Mouse (Mus musculus): ENCODE results near the gene Tpsg1. TPM values are rescaled to one million over a fixed set of nuclear protein-coding genes. Genes with fewer than 3 reads are reported as not detected.

The Tpsg1 gene
- not detected for polyA plus RNA-seq (2014; fragmentation: Illumina TruSeq; extraction: RNeasy Lipid Tissue Mini Kit (QIAGEN cat#74804); ENCODE audit: low read depth, low replicate concordance)

DNA sequence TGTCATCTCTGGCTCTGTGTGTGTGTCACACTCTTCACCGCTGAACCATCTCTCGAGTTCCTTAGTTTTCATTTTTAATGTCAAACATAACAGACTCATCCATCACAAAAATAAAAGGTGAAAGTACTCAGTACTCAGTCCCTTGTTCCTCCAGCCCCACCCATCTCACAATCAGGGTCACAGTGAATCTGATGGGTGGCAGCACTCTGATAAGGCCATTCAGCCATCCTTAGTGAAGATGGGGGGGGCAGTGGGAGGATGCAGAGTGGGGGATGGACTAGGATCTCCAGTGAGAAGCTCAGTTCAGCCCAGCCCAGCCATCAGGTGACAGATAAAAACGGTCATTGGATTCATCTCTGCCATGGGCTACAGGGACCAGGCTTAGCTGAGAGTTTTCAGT is at the start of gene Tpsg1:
Gene Tpsg1, plus strand, starts transcription at position 301 of the 400 bp plus-strand sequence.

DNA sequence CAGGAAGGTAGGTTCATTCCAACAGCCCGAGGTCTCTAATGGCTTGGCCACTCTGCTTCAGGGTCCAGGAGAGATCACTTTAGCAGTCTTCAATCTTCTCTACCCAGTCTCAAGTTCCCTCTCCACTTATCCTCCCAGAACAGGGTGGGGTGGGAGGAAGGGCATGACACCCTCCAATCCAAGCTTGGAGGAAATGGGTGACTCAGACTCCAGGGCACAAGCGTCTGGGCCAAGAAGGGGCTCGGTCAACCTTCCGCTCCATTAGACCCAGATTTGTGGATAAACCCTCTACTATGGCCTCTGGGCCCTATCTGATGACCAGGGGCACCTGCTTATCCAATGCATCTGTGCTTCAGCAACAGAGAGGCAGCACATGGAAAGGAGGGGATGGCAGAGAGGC is 23.6 kb upstream of the Tpsg1 start, which contains the start of gene Tpsab1:
Gene Tpsab1, minus strand, starts transcription at position 101 of the 400 bp plus-strand sequence.

GRCm38 (mm10) chr17:25366005-25366404 is 3.1 kb upstream of the Tpsg1 start, which contains the start of gene Tpsb2:
TSS of gene Tpsb2 (plus strand) at chr17:25366305.

Other genes starting within 250 kb of the Tpsg1 start
- gene Ptx4, start 248.5 kb upstream of the Tpsg1 start, polyA plus RNA-seq (2014; fragmentation: Illumina TruSeq; extraction: RNeasy Lipid Tissue Mini Kit (QIAGEN cat#74804); ENCODE audit: low read depth, low replicate concordance) = not detected
- gene Clcn7, start 235.9 kb upstream of the Tpsg1 start, polyA plus RNA-seq (2014; fragmentation: Illumina TruSeq; extraction: RNeasy Lipid Tissue Mini Kit (QIAGEN cat#74804); ENCODE audit: low read depth, low replicate concordance) = 3.2 TPM
- gene Ccdc154, start 206.8 kb upstream of the Tpsg1 start, polyA plus RNA-seq (2014; fragmentation: Illumina TruSeq; extraction: RNeasy Lipid Tissue Mini Kit (QIAGEN cat#74804); ENCODE audit: low read depth, low replicate concordance) = 2.2 TPM
- gene Gm38655, start 193.8 kb upstream of the Tpsg1 start, polyA plus RNA-seq (2014; fragmentation: Illumina TruSeq; extraction: RNeasy Lipid Tissue Mini Kit (QIAGEN cat#74804); ENCODE audit: low read depth, low replicate concordance) = not detected
- gene BC003965, start 184.7 kb upstream of the Tpsg1 start, polyA plus RNA-seq (2014; fragmentation: Illumina TruSeq; extraction: RNeasy Lipid Tissue Mini Kit (QIAGEN cat#74804); ENCODE audit: low read depth, low replicate concordance) = 5.9 TPM
- gene Unkl, start 180.9 kb upstream of the Tpsg1 start, polyA plus RNA-seq (2014; fragmentation: Illumina TruSeq; extraction: RNeasy Lipid Tissue Mini Kit (QIAGEN cat#74804); ENCODE audit: low read depth, low replicate concordance) = 3.5 TPM
- 2.9 TPM for gene Gnptg, start 129.1 kb upstream of the Tpsg1 start, polyA plus RNA-seq (2014; fragmentation: Illumina TruSeq; extraction: RNeasy Lipid Tissue Mini Kit (QIAGEN cat#74804); ENCODE audit: low read depth, low replicate concordance)
- 6.2 TPM for gene Tsr3, start 129.1 kb upstream of the Tpsg1 start, polyA plus RNA-seq (2014; fragmentation: Illumina TruSeq; extraction: RNeasy Lipid Tissue Mini Kit (QIAGEN cat#74804); ENCODE audit: low read depth, low replicate concordance)
- gene Baiap3, start 112.9 kb upstream of the Tpsg1 start, polyA plus RNA-seq (2014; fragmentation: Illumina TruSeq; extraction: RNeasy Lipid Tissue Mini Kit (QIAGEN cat#74804); ENCODE audit: low read depth, low replicate concordance) = 0.20 TPM
- gene Ube2i, start 94.7 kb upstream of the Tpsg1 start, polyA plus RNA-seq (2014; fragmentation: Illumina TruSeq; extraction: RNeasy Lipid Tissue Mini Kit (QIAGEN cat#74804); ENCODE audit: low read depth, low replicate concordance) = 461 TPM
- gene Prss34, start 70.9 kb upstream of the Tpsg1 start, polyA plus RNA-seq (2014; fragmentation: Illumina TruSeq; extraction: RNeasy Lipid Tissue Mini Kit (QIAGEN cat#74804); ENCODE audit: low read depth, low replicate concordance) = not detected
- gene Prss28, start 60.6 kb upstream of the Tpsg1 start, polyA plus RNA-seq (2014; fragmentation: Illumina TruSeq; extraction: RNeasy Lipid Tissue Mini Kit (QIAGEN cat#74804); ENCODE audit: low read depth, low replicate concordance) = not detected
- gene Prss29, start 50.6 kb upstream of the Tpsg1 start, polyA plus RNA-seq (2014; fragmentation: Illumina TruSeq; extraction: RNeasy Lipid Tissue Mini Kit (QIAGEN cat#74804); ENCODE audit: low read depth, low replicate concordance) = not detected
- gene Tpsab1, start 23.7 kb upstream of the Tpsg1 start, polyA plus RNA-seq (2014; fragmentation: Illumina TruSeq; extraction: RNeasy Lipid Tissue Mini Kit (QIAGEN cat#74804); ENCODE audit: low read depth, low replicate concordance) = not detected
- gene Tpsb2, start 3.0 kb upstream of the Tpsg1 start, polyA plus RNA-seq (2014; fragmentation: Illumina TruSeq; extraction: RNeasy Lipid Tissue Mini Kit (QIAGEN cat#74804); ENCODE audit: low read depth, low replicate concordance) = not detected
- gene Cacna1h, start 64.5 kb downstream of the Tpsg1 start, polyA plus RNA-seq (2014; fragmentation: Illumina TruSeq; extraction: RNeasy Lipid Tissue Mini Kit (QIAGEN cat#74804); ENCODE audit: low read depth, low replicate concordance) = 3.0 TPM
- gene Tekt4, start 85.3 kb downstream of the Tpsg1 start, polyA plus RNA-seq (2014; fragmentation: Illumina TruSeq; extraction: RNeasy Lipid Tissue Mini Kit (QIAGEN cat#74804); ENCODE audit: low read depth, low replicate concordance) = 6.4 TPM
- gene Sstr5, start 128.0 kb downstream of the Tpsg1 start, polyA plus RNA-seq (2014; fragmentation: Illumina TruSeq; extraction: RNeasy Lipid Tissue Mini Kit (QIAGEN cat#74804); ENCODE audit: low read depth, low replicate concordance) = not detected
- gene Sox8, start 201.4 kb downstream of the Tpsg1 start, polyA plus RNA-seq (2014; fragmentation: Illumina TruSeq; extraction: RNeasy Lipid Tissue Mini Kit (QIAGEN cat#74804); ENCODE audit: low read depth, low replicate concordance) = 4.2 TPM
- gene Lmf1, start 209.8 kb downstream of the Tpsg1 start, polyA plus RNA-seq (2014; fragmentation: Illumina TruSeq; extraction: RNeasy Lipid Tissue Mini Kit (QIAGEN cat#74804); ENCODE audit: low read depth, low replicate concordance) = 2.4 TPM

All from testis, adult 10 weeks (tissue).